Mouse (Mus musculus) lung, embryonic 16.5 days (tissue): ENCODE measurements at regions not wholly inside any gene's neighbourhood (a gene's known extent, or its start where the extent isn't known, plus 50 kb on each side); places are given as distances from the start of the nearest gene placed in this dataset.

Experiments used
- ATAC-seq: fragments of 200-750 bp; cut with Nextera tagmentation; 2 replicates; pipeline ENCODE4 v1.8.0; 2017; ENCODE audit warnings: low read depth, mild to moderate bottlenecking, moderate library complexity
- H3K27ac ChIP-seq: fragments of 300-500 bp; sonication (generic); 2 replicates; pipeline ENCODE4 v1.5.1; 2014; ENCODE audit warnings: mild to moderate bottlenecking, control low read depth, low read length
- H3K27me3 ChIP-seq: fragments of 300-500 bp; sonication (generic); 2 replicates; pipeline ENCODE4 v1.6.1; 2014; ENCODE audit warnings: low read depth, low read length, mixed read lengths; ENCODE audit not compliant: control insufficient read depth, insufficient read depth
- H3K36me3 ChIP-seq: fragments of 300-500 bp; sonication (generic); 2 replicates; pipeline ENCODE4 v1.6.1; 2014; ENCODE audit warnings: low read length; ENCODE audit not compliant: control insufficient read depth, insufficient read depth
- H3K4me1 ChIP-seq: fragments of 300-500 bp; sonication (generic); replicated peaks from 2 replicates; pipeline ENCODE4 v1.6.1; 2014; ENCODE audit warnings: low read length, mixed read lengths; ENCODE audit not compliant: control insufficient read depth, insufficient read depth
- H3K4me2 ChIP-seq: fragments of 300-500 bp; sonication (generic); 2 replicates; pipeline ENCODE4 v1.6.1; 2014; ENCODE audit warnings: low read depth, low read length, control low read depth
- H3K4me3 ChIP-seq: fragments of 300-500 bp; sonication (generic); 2 replicates; pipeline ENCODE4 v1.5.1; 2014; ENCODE audit warnings: mild to moderate bottlenecking, low read length, control low read depth
- H3K9ac ChIP-seq: fragments of 300-500 bp; sonication (generic); 2 replicates; pipeline ENCODE4 v1.6.1; 2014; ENCODE audit warnings: low read length, control low read depth
- H3K9me3 ChIP-seq: fragments of 300-500 bp; sonication (generic); 2 replicates; pipeline ENCODE4 v1.6.1; 2016; ENCODE audit warnings: low read length; ENCODE audit not compliant: control insufficient read depth
- WGBS: fragments of 180-500 bp; shearing (Covaris S2); extraction: QIAGEN DNeasy Blood & Tissue Kit; methylation state at CpG from one replicate; pipeline ENCODE4 v1.1.7; 2014; 5-methylcytosine and 5-hydroxymethylcytosine counted together

DNA sequence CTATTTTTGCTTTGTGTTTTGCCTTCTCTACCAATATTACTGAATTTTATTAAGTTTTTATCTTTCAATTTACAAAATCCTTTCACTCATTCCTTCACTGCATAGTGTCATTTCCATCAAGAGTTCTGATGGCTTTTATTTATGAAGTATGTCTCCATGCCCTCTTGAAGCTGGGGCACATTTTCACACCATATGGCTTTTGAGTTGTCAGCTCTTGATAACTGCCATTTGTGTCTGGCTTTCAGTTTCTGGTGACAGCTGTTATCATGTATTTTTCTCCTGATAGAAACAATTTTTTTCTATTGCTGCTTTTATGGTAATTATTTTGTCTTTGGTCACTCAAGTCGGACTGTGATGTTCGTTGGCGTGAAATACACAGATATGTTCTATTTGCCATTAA is 756.5 kb downstream of the Fat4 start:
- no peak overlapping the region for H3K4me2 ChIP-seq
- no peak overlapping the region for H3K9ac ChIP-seq
- no peaks in the 10 kb centered on the region for H3K27me3 ChIP-seq
- H3K9me3 ChIP-seq: no peaks in the 10 kb centered on the region
- no peak overlapping the region for H3K4me3 ChIP-seq
- H3K36me3 ChIP-seq: no peaks in the 10 kb centered on the region
- WGBS: 48% methylated on average over 3 of the region's 3 CpGs
- H3K4me1 ChIP-seq: no peaks in the 10 kb centered on the region
- H3K27ac ChIP-seq: no peak overlapping the region
- ATAC-seq: no peak

DNA sequence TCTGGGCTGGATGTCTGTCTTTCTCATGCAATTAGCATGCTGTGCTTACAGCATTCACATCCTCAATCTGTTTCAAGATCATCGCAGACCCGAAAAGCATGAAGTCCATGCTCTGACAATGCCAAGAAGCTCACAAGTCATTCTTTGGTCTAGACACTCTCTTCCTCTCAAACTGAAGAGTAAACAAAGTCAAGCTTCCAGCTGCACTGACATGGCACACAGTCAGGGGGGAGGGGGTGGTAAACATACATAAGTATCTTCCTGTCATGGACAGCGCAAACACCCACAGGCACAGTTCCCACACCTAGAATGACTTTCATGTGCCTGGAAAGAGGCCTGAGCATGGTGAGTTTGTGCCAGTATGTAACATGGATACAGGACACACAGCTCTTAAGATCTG is 780.1 kb downstream of the Fat4 start:
- Histone ChIP-seq H3K36me3 (no peaks in the 10 kb centered on the region), H3K4me1 (peaks cover 7% of the 10 kb centered on the region), H3K4me3 (no peak overlapping the region), H3K9ac (no peak overlapping the region), H3K9me3 (no peaks in the 10 kb centered on the region), H3K27ac (no peak overlapping the region), H3K27me3 (no peaks in the 10 kb centered on the region), H3K4me2 (no peak overlapping the region)
- 25% methylated on average over 3 of the region's 3 CpGs for WGBS
- ATAC-seq: peak; percentile 80

DNA sequence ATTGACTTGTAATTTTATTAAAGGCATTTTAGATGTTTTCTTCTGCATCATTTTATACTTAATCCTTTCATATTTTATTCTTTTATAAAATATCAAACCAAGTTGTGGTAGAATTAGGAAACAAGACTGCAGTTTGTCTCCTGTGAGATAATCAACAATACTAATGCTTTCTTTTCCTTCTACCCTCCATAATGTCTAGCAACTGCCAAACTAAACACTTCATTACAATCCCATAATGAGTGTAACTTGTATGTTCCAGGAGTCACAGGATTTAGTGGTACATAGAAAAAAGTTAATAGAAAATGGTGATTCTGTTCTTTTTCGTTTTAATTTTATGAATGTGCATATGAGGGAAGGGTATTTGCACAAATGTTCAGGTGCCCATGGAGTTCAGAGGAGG is 782.4 kb downstream of the Fat4 start:
- no peak overlapping the region for H3K4me2 ChIP-seq
- no peaks in the 10 kb centered on the region for H3K27me3 ChIP-seq
- H3K4me3 ChIP-seq: no peak overlapping the region
- peak; percentile 59; the same call in 1 of the 2 replicates for ATAC-seq
- peaks cover 7% of the 10 kb centered on the region for H3K4me1 ChIP-seq
- no peak overlapping the region; the same call in 1 of the 2 replicates for H3K27ac ChIP-seq
- no peak overlapping the region for H3K9ac ChIP-seq
- H3K9me3 ChIP-seq: no peaks in the 10 kb centered on the region
- no peaks in the 10 kb centered on the region for H3K36me3 ChIP-seq
- 27% methylated on average over 1 of the region's 1 CpGs for WGBS

DNA sequence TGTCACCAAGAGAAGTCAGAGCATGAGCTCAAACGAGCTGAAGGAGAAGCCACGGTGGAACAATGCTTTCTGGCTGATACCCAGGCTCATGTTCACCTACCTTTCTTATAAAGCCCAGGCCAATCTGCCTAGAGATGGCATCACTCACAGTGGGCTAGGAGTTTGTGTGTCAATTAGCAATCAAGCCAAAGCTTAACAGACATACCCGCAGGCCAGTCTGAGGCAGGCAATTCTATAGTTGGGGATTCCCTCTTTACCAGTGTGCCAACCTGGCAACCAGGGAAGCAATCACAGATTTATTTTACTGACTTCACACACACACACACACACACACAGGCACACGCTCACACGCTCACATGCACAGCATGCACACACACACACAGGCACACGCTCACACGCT is 787.3 kb downstream of the Fat4 start:
- Histone ChIP-seq H3K4me3 (no peak overlapping the region), H3K4me1 (no peaks in the 10 kb centered on the region; the same call in 1 of the 2 replicates), H3K27me3 (no peaks in the 10 kb centered on the region), H3K36me3 (no peaks in the 10 kb centered on the region), H3K4me2 (no peak overlapping the region), H3K9ac (no peak overlapping the region), H3K9me3 (no peaks in the 10 kb centered on the region), H3K27ac (no peak overlapping the region)
- WGBS: 87% methylated on average over 7 of the region's 7 CpGs
- no peak for ATAC-seq

DNA sequence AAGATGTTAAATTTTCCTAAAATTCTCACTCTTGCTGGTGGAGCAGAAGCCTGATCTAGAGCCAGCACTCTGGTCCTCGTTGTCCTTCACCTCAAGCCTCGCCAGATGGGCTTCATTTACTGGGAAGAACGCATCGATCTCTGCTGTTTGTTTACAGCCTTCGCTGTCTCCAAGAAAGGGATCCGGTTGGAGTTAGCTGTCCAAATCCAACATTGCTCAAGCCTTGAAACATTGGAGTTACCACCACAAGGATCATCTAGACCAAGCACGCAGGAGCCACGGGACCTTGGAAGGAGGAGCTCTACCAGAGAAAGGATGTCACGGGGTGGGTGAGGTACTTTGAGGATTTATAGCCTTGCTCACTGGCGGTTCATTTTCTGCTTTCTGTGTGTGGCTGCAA is 788.2 kb downstream of the Fat4 start:
- H3K9ac ChIP-seq: no peak overlapping the region
- no peak overlapping the region for H3K27ac ChIP-seq
- no peak overlapping the region for H3K4me2 ChIP-seq
- H3K4me3 ChIP-seq: no peak overlapping the region
- H3K9me3 ChIP-seq: no peaks in the 10 kb centered on the region
- no peaks in the 10 kb centered on the region; the same call in 1 of the 2 replicates for H3K4me1 ChIP-seq
- H3K27me3 ChIP-seq: no peaks in the 10 kb centered on the region
- peak; percentile 52 for ATAC-seq
- no peaks in the 10 kb centered on the region for H3K36me3 ChIP-seq
- WGBS: 49% methylated on average over 10 of the region's 10 CpGs

DNA sequence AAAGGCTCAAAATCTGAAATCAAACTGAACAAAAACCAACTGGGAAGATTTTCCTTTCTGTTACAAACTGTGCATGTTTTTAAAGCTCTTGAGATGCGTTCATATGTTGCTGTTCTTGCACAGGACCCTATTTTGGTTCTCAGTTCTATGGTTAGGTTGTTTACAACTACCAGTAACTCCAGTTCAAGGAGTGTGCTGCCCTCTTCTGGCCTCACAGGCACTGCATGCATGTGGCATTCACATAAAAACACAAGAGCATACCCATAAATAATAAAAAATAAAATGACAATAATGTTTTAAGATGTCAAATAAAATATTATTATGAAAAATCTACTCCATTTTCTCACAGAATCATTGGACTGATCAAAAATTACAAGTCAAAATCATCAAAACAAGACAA is 818.9 kb downstream of the Fat4 start:
- no peak for ATAC-seq
- Histone ChIP-seq H3K9ac (no peak overlapping the region), H3K4me2 (no peak overlapping the region), H3K27ac (no peak overlapping the region), H3K4me3 (no peak overlapping the region), H3K9me3 (no peaks in the 10 kb centered on the region), H3K4me1 (no peaks in the 10 kb centered on the region), H3K36me3 (no peaks in the 10 kb centered on the region), H3K27me3 (no peaks in the 10 kb centered on the region)
- WGBS: 85% methylated on average over 1 of the region's 1 CpGs

DNA sequence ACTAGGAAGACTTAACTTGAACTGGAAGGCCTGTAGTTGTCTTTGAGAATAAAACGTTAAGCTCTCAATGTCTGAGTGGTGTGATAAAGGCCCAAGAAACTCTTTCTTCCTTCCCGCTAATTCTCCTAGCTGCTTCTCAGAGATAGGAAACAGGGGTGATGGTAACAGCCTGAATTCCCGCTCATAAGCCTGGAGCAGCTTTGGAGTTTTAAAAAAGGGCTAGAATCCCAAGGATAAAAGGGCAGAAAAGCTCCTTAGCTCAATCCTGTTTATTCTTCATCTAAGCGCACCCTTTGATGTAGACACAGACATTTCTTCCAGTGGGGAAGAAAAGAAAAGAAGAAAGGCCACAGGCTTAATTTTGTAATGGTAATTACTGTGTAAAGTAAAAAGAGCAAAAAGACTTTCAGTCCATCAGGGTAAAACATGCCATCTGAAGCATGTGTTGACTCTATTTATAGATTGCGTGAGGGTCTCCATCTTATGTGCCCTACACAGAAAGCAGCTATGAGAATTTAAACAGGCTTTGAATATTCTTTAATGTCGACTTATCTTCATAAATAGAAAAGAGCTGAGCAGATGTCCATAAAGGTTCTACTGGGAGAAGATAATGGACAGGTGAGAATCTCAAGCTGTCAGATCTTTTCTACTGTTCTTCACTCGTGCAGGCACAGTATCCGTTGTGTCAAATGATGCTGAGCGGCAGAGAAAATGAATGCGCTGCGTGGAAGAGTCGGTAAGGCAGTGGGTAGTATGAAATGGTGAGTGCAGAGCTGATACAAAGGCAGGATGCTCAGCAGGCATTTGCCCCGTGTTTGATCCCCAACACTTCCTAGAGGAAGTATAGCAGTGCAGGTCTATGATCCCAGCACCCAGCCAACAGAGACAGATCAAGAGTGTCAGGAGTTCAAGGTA is 818.0 kb upstream of the Intu start:
- ATAC-seq: no peak
- 74% methylated on average over 13 of the region's 13 CpGs for WGBS
- no peaks in the 10 kb centered on the region for H3K4me1 ChIP-seq

DNA sequence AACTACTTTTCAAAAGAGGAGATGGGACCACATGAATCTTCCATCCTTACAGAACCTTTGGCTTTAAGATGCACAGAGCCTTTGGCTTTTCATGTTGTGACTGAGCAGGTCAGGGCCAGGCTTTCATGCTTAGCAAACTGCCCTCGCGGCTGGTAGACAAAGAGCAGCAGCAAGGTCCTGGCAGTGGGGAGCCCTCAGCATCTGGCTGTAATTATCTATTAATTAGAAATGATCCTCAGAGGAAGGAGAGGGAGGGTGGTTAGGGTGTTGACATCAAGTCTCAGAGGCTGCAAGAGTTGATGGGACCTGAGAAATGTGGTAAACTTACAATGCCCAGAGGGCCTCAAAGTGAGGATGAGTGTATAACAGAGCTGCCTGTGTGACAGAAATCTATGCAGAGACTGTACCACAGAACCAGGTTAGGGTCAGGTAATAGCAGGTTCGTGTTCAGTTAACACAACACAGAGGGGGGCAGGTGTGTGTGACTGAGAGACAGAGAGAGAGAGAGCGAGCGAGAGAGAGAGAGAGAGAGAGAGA is 817.0 kb upstream of the Intu start:
- ATAC-seq: no peak
- no peak overlapping the region for H3K4me3 ChIP-seq
- H3K27ac ChIP-seq: no peak overlapping the region
- H3K36me3 ChIP-seq: no peaks in the 10 kb centered on the region
- 75% methylated on average over 5 of the region's 5 CpGs for WGBS
- H3K4me2 ChIP-seq: no peak overlapping the region
- no peak overlapping the region for H3K9ac ChIP-seq
- H3K9me3 ChIP-seq: no peaks in the 10 kb centered on the region
- 0 out of 2 replicates have a peak, but pooled peaks cover 2% of the 10 kb centered on the region for H3K4me1 ChIP-seq
- H3K27me3 ChIP-seq: no peaks in the 10 kb centered on the region

More for the DNA sequence above, 818.0 kb upstream of the Intu start:
- Histone ChIP-seq H3K9me3 (no peaks in the 10 kb centered on the region), H3K27ac (no peak overlapping the region), H3K36me3 (no peaks in the 10 kb centered on the region), H3K4me2 (no peak overlapping the region), H3K4me3 (no peak overlapping the region), H3K9ac (no peak overlapping the region), H3K27me3 (no peaks in the 10 kb centered on the region)

DNA sequence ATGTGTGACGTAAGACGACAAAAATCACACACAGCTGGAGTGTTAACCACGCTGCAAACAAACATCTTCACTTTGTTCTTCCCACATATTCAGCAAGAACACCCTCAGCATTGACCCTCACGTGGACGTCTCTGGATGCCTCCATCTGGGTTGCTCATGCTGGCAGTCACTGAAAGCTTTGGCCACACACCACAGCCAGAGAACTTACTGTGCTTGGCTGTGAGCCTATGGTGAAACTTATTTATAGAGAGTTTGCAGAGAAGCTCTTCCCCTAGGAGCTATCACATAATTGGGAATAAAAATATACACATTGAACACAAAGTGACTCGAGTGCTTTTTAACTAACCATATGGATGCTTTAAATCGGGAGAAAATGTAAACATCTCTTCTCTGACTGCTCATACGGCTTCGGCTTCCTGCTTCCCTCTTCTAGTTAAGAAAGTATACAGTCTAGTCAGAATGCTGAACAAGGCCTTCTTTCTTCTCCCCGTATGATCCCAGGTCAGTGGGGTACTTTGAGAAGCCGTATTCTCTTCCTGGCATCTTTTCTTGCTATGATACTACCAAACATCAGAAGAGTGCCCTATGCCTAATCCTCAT is 812.0 kb upstream of the Intu start:
- Histone ChIP-seq H3K4me2 (no peak overlapping the region), H3K9ac (no peak overlapping the region), H3K9me3 (no peaks in the 10 kb centered on the region), H3K27ac (peak overlapping the region; percentile 90), H3K27me3 (no peaks in the 10 kb centered on the region), H3K36me3 (no peaks in the 10 kb centered on the region), H3K4me1 (0 out of 2 replicates have a peak, but pooled peaks cover 2% of the 10 kb centered on the region), H3K4me3 (no peak overlapping the region)
- 24% methylated on average over 11 of the region's 11 CpGs for WGBS
- ATAC-seq: peak; percentile 99
